Mouse (Mus musculus) cortical plate, adult 2 months (tissue): Measurements from ENCODE around the gene Bcl7a.

Source experiments
- CTCF ChIP-seq: fragments of 200-500 bp; IDR thresholded peaks from 2 replicates; pipeline ENCODE4 v1.5.1; 2011; ENCODE audit warnings: mild to moderate bottlenecking, control low read depth, low read length; ENCODE audit not compliant: insufficient read depth; ENCODE audit errors: extremely low read depth
- POLR2A ChIP-seq: fragments of 200-500 bp; IDR thresholded peaks from 2 replicates; pipeline ENCODE4 v1.6.1; 2011; ENCODE audit warnings: mild to moderate bottlenecking, low read length, control low read depth; ENCODE audit not compliant: insufficient read depth; ENCODE audit errors: extremely low read depth

DNA sequence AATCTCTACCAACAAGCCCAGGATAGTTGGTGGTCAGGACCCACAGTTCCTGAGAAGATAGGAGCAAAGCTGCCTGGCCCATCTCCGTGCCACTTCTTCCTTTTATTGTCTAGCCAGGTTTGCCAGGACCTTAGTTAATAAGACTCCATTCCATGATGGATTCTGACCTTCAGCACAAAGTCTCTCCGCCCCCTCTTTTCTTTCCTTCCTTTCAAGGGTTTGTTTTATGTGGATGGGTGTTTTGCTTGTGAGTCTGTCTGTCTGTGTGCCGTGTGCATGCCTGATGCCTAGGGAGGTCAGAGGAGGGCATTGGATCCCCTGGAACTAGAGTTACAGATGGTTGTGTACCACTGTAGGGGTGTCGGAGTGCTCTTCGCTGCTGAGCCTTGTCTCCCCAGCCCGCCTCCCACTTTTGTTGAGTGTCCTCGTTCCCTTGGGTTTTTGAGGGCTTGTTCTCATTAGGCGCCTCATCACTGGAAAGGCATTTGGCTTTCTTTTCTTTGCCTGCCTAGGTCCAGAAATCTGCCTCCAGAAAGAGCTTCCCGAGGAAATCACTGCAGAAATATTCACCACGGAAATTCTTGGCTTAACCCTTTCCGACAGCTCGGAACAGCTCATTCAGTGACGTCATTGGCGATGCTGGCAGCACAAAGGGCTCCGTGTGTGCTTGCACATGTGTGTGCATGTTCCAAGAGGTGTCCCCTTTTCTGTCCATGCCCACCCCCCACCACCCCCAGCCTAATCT, 17.5 kb upstream of the Bcl7a start:
- TF ChIP-seq CTCF (no peak), POLR2A (no peak)
